ENCODE assay signal across 13 mouse cellular contexts in genomic region chr8:115881881-115882280, GRCm38 (mm10).
"Had no signal": no experiment of that assay in that cellular context is flagged by ENCODE, and none has a peak within 500 bp of the region (broad histone marks: within the 10 kb centered on the region; RNA-seq: fewer than 3 reads in every experiment).

No protein-coding gene starts in this region.

- ATAC-seq: midbrain, embryonic 16.5 days had no signal

- DNase-seq: lung, adult 18-20 months; lung, embryonic 14.5 days; lung, postnatal 4 days; midbrain, embryonic 14.5 days; retina, postnatal 1 day; right cerebral cortex, adult 18-20 months; right cerebral cortex, postnatal 25 days; right cerebral cortex, postnatal 4 days; spleen, adult 18-20 months; thymus, adult 18-20 months; thymus, postnatal 14 days; thymus, postnatal 36 days had no signal
